In the genomic region with DNA sequence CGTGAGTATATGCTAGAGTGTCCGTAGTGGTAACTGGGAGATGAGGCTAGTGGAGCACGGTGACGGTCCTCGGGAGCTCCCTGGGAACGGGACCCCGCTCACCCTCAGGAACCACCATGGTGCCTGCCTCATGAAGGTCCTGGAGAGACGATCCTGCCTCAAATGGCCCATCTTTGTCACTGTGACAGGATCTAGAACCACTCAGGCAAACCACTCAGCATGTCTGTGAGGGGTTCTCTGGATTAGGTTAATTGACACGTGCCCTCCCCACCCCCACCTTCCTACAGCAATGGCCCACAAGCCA, we compare ENCODE assay signal across 19 mouse cellular contexts. TPM values are rescaled to one million over a fixed set of nuclear protein-coding genes. Genes with fewer than 3 reads are reported as not detected.
A peak's percentile ranks its signal among the peaks of the same experiment; 100 is the strongest.
DNase-seq lines count a peak whose midpoint lies in the region; ATAC-seq lines count a peak whose summit lies in the region.
"Had no signal": no experiment of that assay in that cellular context is flagged by ENCODE, and none has a peak within 500 bp of the region (broad histone marks: within the 10 kb centered on the region; RNA-seq: fewer than 3 reads in every experiment).

No protein-coding gene starts in this region.

- ATAC-seq in heart, embryonic 15.5 days (replicated peaks; ENCODE audit: insufficient number of reproducible peaks, insufficient read depth, low FRiP score, low read depth), result no peak
- ATAC-seq in lung, embryonic 16.5 days (ENCODE audit: low read depth), result no peak
- ATAC-seq in embryonic facial prominence, embryonic 11.5 days (replicated peaks; ENCODE audit: insufficient number of reproducible peaks, low FRiP score, low TSS enrichment, low read depth), result peak; percentile 40; the same call in 1 of the 2 replicates
- 0 out of 2 replicates have a peak, but pooled peaks have one; percentile 11 for ATAC-seq in embryonic facial prominence, embryonic 15.5 days (ENCODE audit: insufficient number of reproducible peaks, low FRiP score, low TSS enrichment, low read depth)
- ATAC-seq: activated CD4-positive, CD25-positive, alpha-beta regulatory T cell, adult 4 months; forebrain, embryonic 15.5 days; Patski had no signal

- DNase-seq in heart, adult 8-10 months (ENCODE audit: low spot score), result no peak
- DNase-seq in lung, postnatal 4 days, result no peak
- DNase-seq in embryonic facial prominence, embryonic 11.5 days (ENCODE audit: low spot score), result no peak
- no peak for DNase-seq in cerebellum, adult 9-11 months
- DNase-seq: adrenal gland, postnatal 25 days; cerebellum, adult 18-20 months; kidney, adult 2 months; kidney, postnatal 14 days; right cerebral cortex, postnatal 25 days; thymus, postnatal 36 days had no signal

- H3K36me3 ChIP-seq in heart, embryonic 15.5 days, result peaks cover 9% of the 10 kb centered on the region
- peaks cover 8% of the 10 kb centered on the region; the same call in 1 of the 2 replicates for H3K36me3 ChIP-seq in lung, embryonic 16.5 days (ENCODE audit: control insufficient read depth, insufficient read depth, low read length)
- no peaks in the 10 kb centered on the region; the same call in 1 of the 2 replicates for H3K36me3 ChIP-seq in embryonic facial prominence, embryonic 11.5 days (replicated peaks; ENCODE audit: control insufficient read depth, insufficient read depth, low read depth, low read length)
- H3K36me3 ChIP-seq in embryonic facial prominence, embryonic 15.5 days, result peaks cover 27% of the 10 kb centered on the region
- H3K36me3 ChIP-seq: forebrain, embryonic 15.5 days; neural tube, embryonic 12.5 days had no signal

- no peak overlapping the region for H3K9ac ChIP-seq in heart, embryonic 15.5 days
- H3K9ac ChIP-seq in lung, embryonic 16.5 days (ENCODE audit: low read length), result no peak overlapping the region
- no peak overlapping the region for H3K9ac ChIP-seq in embryonic facial prominence, embryonic 11.5 days (replicated peaks; ENCODE audit: low read length)
- H3K9ac ChIP-seq in embryonic facial prominence, embryonic 15.5 days, result no peak overlapping the region
- H3K9ac ChIP-seq: forebrain, embryonic 15.5 days; limb, embryonic 15.5 days; neural tube, embryonic 12.5 days had no signal

- no peaks in the 10 kb centered on the region for H3K27me3 ChIP-seq in heart, embryonic 15.5 days
- H3K27me3 ChIP-seq in lung, embryonic 16.5 days (ENCODE audit: control insufficient read depth, insufficient read depth, low read depth, low read length), result no peaks in the 10 kb centered on the region
- no peaks in the 10 kb centered on the region for H3K27me3 ChIP-seq in embryonic facial prominence, embryonic 11.5 days (ENCODE audit: control insufficient read depth, insufficient read depth, low read length)
- H3K27me3 ChIP-seq in embryonic facial prominence, embryonic 15.5 days, result no peaks in the 10 kb centered on the region
- H3K27me3 ChIP-seq: forebrain, embryonic 15.5 days; limb, embryonic 15.5 days; neural tube, embryonic 12.5 days; Patski had no signal

- no peaks in the 10 kb centered on the region for H3K9me3 ChIP-seq in heart, embryonic 15.5 days (replicated peaks)
- H3K9me3 ChIP-seq in lung, embryonic 16.5 days (ENCODE audit: control insufficient read depth, low read length), result no peaks in the 10 kb centered on the region
- H3K9me3 ChIP-seq in embryonic facial prominence, embryonic 11.5 days (replicated peaks; ENCODE audit: control insufficient read depth, low read length), result no peaks in the 10 kb centered on the region
- H3K9me3 ChIP-seq in embryonic facial prominence, embryonic 15.5 days (replicated peaks), result no peaks in the 10 kb centered on the region
- H3K9me3 ChIP-seq: forebrain, embryonic 15.5 days; limb, embryonic 15.5 days; neural tube, embryonic 12.5 days had no signal

- H3K4me2 ChIP-seq in heart, embryonic 15.5 days, result no peak overlapping the region
- H3K4me2 ChIP-seq in lung, embryonic 16.5 days (ENCODE audit: low read depth, low read length), result no peak overlapping the region
- no peak overlapping the region for H3K4me2 ChIP-seq in embryonic facial prominence, embryonic 11.5 days (ENCODE audit: low read depth, low read length)
- no peak overlapping the region for H3K4me2 ChIP-seq in embryonic facial prominence, embryonic 15.5 days (replicated peaks)
- H3K4me2 ChIP-seq: forebrain, embryonic 15.5 days; heart, embryonic 11.5 days; limb, embryonic 15.5 days; neural tube, embryonic 12.5 days had no signal

- H3K4me3 ChIP-seq in heart, embryonic 15.5 days, result no peak overlapping the region
- no peak overlapping the region for H3K4me3 ChIP-seq in lung, embryonic 16.5 days (ENCODE audit: low read length)
- no peak overlapping the region for H3K4me3 ChIP-seq in embryonic facial prominence, embryonic 11.5 days (ENCODE audit: low read depth, low read length)
- no peak overlapping the region for H3K4me3 ChIP-seq in embryonic facial prominence, embryonic 15.5 days (replicated peaks)
- H3K4me3 ChIP-seq: forebrain, embryonic 15.5 days; limb, embryonic 15.5 days; neural tube, embryonic 12.5 days had no signal

- 78% methylated on average over 9 of the region's 9 CpGs for WGBS in heart, embryonic 15.5 days
- 67% methylated on average over 9 of the region's 9 CpGs for WGBS in lung, embryonic 16.5 days
- 76% methylated on average over 9 of the region's 9 CpGs for WGBS in embryonic facial prominence, embryonic 11.5 days
- WGBS in embryonic facial prominence, embryonic 15.5 days, result 77% methylated on average over 9 of the region's 9 CpGs

- peak overlapping the region; percentile 60 for H3K27ac ChIP-seq in heart, embryonic 15.5 days
- H3K27ac ChIP-seq in lung, embryonic 16.5 days (ENCODE audit: low read length), result peak overlapping the region; percentile 72
- no peak overlapping the region for H3K27ac ChIP-seq in embryonic facial prominence, embryonic 11.5 days (replicated peaks; ENCODE audit: low read depth, low read length)
- H3K27ac ChIP-seq in embryonic facial prominence, embryonic 15.5 days (replicated peaks), result no peak overlapping the region
- H3K27ac ChIP-seq: forebrain, embryonic 15.5 days; neural tube, embryonic 12.5 days had no signal

- H3K4me1 ChIP-seq in heart, embryonic 15.5 days (replicated peaks), result peaks cover 38% of the 10 kb centered on the region
- peaks cover 17% of the 10 kb centered on the region for H3K4me1 ChIP-seq in lung, embryonic 16.5 days (replicated peaks; ENCODE audit: control insufficient read depth, insufficient read depth, low read length)
- H3K4me1 ChIP-seq in embryonic facial prominence, embryonic 11.5 days (ENCODE audit: control insufficient read depth, insufficient read depth, low read length), result no peaks in the 10 kb centered on the region
- H3K4me1 ChIP-seq in embryonic facial prominence, embryonic 15.5 days, result peaks cover 30% of the 10 kb centered on the region

RNA-seq across cellular contexts. Expression of a gene that starts 43.6 kb away (rescaled TPM):
- 23.0 and 26.0 TPM in 2 replicates for polyA plus RNA-seq in heart, embryonic 15.5 days (2015; fragmentation: Nextera tagmentation; extraction: Ambion mirVana)
- total RNA-seq in heart, adult 8-10 months (2022), result 10 to 100 TPM; 28.6 to 35.3 (median 32.5) TPM
- 36.4 and 38.9 TPM in 2 replicates for polyA plus RNA-seq in lung, embryonic 16.5 days (2015; fragmentation: Nextera tagmentation; extraction: Ambion mirVana)
- 63.5 and 68.9 TPM in 2 replicates for polyA plus RNA-seq in embryonic facial prominence, embryonic 11.5 days (2014; fragmentation: Nextera tagmentation; extraction: Ambion mirVana)
- 60.1 and 61.6 TPM in 2 replicates for polyA plus RNA-seq in embryonic facial prominence, embryonic 15.5 days (2015; fragmentation: Nextera tagmentation; extraction: Ambion mirVana)

Comparison
In these comparisons a context has a peak if more than half of its experiments do, and no peak if none do; other contexts are left out.
1. ATAC-seq: peak in embryonic facial prominence, embryonic 11.5 days (single experiment) and embryonic facial prominence, embryonic 15.5 days (single experiment); none in heart, embryonic 15.5 days (single experiment) and lung, embryonic 16.5 days (single experiment).
2. H3K27ac ChIP-seq: peak in heart, embryonic 15.5 days (single experiment) and lung, embryonic 16.5 days (single experiment); none in embryonic facial prominence, embryonic 11.5 days (single experiment) and embryonic facial prominence, embryonic 15.5 days (single experiment).